Mouse (Mus musculus) CD4-positive, CD25-positive, alpha-beta regulatory T cell, adult 2 months (primary cell): Measurements from ENCODE around the gene Pja2.
"Not testable (repeated sequence)": the region's sequence is repeated elsewhere in the genome, so short reads cannot be mapped to it uniquely, and the experiment has no call there.

Experiments used
- DNase-seq: peaks from one replicate; pipeline ENCODE4 v3.0.0-alpha.2; 2012; ENCODE audit warnings: low read depth, low spot score

Pja2 gene

DNA sequence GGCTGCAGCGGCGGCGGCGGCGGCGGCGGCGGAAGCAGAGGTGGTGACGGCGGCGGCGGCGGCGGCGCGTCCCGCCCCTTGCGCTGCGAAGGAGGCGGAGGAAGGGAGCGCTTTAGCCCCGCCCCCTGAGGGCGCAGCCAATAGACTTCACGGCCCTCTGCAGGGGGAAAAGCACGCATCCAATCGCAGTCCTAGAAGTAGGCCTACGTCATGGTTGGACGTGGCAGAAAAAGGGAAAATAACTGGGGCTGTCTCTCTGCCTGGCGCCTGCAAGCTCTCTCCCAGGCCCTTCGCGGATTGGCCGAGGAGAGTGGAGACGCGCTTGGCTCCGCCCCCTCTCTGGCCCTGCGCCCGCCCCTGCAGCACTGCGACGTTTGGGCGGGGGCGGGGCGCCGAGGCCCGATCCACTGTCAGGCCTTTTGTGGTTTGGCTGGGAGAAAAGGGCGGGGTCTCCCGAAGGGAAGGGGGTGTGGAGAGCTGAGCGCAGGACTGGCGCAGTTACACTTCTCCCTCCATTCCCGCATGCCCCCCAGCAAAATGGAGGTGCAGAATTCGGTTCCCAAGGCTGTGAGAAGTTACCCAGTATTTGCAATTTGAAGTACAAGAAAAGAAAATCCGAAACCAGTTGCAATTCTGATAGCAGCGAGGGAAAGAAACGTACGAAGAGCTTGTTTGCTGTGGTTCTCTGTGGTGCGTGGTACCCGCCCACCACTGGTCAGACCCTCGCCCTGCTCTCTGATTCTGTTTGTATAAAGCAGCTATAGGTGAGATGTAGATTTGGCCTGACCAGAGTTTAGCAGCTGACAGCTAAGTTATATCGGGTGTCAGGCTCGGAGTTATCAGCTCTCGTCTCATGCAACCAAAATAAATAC, at the start of gene Pja2:
Pja2 (minus strand) TSS at position 19 of the 872 bp plus-strand sequence.
- DNase-seq = peak; percentile 99

DNA sequence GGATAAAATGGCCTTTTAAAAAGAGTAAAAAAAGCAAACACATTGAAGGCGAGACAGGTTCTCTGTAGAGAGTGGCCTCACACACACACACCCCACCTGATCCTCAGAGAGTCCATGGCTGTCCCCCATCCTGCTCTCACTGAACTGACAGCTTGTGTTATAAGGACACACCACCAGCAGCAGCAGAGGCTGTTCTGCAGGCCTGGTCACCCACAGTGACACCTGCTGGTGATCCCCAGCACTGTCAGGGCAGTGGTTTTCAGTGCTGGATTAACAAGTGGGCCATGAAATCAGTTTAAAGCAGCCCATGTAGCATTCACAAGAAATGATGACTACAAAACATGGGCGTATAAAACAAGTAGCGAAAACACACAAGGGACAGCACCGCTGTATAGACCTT, 43.6 kb upstream of the Pja2 start:
- peak; percentile 79 for DNase-seq

DNA sequence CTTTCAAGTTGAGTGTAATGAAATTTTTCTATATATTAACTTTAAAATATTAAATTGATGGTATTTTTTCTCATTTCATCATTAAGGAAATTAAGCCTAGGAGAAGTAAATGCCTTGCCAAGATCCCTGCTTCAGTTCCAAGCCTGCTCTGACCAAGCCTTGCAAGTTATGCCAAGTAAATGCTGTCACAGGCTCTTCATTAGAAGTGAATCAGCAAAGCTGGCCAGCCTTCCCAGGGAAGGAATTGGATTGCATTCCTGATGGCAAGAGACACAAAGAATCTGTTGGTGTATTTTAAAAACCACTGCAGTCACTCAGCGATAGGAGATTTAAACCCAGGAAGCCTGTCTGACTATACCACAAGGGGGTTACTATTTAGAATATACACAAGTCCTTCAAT, 32.0 kb upstream of the Pja2 start:
- no peak for DNase-seq

DNA sequence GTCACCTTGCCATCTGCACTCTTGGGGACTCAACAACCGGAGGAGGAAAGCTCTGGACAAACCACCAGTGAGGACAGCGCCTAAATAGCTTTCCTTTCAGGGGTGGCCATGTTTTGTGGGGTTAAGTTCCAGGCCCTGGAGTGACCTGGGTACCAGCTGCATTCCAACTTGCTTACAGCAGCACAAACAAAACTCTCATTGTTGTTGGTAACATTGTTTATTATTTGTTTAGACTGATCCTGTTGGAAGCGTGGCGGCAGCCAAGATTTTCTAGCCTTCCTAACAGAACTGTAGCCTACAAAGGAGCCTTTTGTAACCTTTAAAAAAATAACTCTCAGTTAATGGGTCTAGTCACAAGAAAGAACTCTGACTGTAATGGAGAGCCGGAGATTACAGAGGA, 30.9 kb upstream of the Pja2 start:
- DNase-seq = no peak

DNA sequence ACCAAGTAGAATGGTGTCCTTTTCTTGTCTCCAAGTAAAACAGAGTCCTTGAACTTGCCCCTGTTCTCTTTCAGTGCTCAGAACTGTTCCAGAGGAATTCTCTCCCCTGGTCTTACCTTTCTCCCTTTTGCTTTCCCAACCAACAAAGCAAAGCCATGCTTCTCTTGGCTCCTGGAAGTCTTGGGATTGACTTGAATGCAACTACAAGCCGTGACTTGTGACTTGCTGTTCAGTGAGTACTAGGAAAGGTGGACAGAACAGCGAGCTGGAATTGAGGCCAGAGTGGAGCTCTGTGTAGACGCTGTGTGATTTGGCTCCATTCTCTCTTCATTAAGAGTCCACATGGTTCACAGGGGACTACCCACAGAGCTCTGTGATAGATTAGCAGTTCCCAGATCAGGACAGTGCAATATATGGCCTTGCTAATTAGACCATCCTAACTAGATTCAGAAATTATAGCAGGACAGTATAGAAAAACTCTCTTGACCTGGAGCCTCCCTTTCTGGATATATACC, 30.3 kb upstream of the Pja2 start:
- DNase-seq = no peak

DNA sequence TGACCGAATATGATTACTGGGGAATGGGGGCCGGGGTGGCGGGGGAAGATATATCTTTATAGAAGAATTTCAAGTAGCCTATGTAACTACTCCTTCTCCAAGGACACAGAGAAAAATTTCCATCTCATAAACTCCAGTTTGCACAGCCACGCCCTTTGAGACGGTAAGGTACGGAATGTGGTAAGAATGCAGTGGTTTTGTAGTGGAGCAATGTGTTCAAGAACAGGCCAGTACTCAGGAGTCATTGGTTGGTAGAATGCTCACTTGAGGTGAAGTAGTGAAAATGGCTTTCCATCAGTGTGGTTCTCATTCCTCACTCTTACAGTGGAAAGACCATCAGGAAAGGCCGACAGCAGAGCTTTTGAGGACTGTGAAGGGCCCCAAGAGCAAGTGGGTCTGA, 22.2 kb upstream of the Pja2 start:
- DNase-seq = no peak

DNA sequence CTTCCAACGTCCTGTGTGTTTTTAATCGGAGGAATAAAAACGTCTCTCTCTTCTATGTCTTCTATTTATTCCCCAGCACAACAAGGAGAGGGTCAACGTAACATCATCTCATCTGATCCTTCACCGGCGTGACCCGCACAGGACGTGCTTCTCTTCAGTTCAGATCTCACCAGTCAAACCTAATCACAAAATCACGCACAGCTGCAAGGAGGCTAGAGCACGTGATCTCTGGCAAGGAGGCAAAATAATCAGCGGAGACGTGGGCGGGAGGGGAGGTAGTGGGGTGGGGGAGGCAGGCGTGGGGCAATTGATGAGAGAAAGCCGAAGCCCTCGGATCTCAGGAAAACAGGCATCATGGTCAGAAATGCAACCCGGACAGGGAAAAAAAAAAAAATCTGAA, 14.4 kb upstream of the Pja2 start:
- no peak for DNase-seq

DNA sequence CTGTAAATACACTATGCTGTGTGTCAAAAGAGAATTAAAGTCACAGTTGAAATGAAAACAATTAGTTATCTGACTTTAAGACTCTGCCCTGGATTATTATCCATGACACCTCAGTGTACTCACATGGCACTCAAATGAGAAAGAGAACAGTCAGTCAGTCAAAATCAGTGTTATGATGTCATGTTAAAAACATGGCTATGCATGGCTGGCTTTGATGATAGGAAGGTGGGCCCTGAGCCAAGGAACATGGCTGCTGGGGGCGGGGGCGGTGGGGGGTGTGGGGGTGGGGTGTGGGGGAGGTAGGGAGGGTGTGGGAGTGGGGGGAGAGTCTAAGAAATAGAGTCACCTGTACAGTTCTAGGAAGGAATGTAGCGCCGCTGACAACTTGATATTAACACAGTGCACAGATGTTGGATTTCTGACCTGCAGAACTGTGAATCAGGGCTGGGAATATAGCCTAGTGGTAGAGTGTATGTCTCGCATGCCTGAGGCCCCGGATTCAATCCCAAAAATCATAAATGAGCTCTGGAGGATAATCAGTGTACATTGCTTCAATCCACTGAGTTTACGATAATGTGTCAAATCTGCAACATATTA, 13.0 kb upstream of the Pja2 start:
- DNase-seq = no peak

DNA sequence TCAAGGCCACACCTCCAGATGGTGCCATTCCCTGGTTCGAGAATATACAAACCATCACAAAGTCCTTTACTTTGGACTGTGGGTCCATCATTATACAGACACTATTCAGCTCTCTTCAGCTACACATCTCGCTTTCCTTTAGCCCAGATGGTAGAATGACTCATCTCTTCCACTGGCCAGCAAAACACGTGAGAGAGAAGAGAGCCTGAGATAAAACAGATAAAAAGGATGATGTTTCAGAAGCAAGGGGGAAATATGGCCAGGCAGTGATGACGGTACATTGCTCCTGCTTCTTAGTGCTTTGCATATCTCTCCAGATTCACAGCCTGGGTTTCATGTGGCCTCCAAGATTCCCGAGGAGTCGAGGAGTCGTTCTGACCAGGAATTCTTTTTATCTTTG, 10.0 kb upstream of the Pja2 start:
- DNase-seq = peak; percentile 24

DNA sequence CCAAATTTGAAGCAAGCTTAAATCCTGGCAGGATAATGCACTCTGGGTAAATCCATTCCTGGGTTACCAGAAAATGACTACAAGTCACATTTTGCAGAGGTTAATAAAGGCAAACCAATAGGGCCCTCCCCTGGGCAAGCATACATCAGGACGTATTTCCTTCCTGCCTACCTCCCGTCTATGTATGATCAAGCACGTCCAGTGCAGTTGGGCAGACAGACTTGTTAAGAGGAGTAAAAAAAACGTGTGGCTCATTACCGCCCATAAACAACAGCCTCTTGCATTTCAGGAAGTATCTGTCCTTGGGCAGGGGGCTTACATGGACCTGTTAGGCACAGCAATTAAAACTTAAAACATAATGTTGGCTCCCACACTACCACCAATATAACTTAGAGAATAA, 8.0 kb upstream of the Pja2 start:
- no peak for DNase-seq

DNA sequence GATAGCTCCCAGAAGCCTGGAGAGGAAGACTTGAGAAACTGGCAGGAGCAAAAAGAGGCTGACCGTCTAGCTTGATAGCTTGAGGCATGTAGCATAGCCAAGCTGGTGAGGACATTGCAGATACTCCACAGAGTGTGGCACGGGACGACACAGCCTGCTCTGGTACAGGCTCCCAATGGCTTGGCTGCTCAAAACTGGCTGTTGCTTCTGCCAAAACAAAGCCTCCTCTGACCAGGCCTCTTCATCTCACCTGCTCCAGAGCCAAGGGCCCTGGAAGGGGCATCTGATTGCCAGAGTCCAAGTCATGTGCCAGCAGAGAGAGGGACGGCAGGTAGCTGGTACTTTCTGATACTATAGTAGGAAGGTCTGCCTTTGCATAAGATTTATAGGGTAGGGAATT, 5.5 kb upstream of the Pja2 start:
- DNase-seq = no peak

DNA sequence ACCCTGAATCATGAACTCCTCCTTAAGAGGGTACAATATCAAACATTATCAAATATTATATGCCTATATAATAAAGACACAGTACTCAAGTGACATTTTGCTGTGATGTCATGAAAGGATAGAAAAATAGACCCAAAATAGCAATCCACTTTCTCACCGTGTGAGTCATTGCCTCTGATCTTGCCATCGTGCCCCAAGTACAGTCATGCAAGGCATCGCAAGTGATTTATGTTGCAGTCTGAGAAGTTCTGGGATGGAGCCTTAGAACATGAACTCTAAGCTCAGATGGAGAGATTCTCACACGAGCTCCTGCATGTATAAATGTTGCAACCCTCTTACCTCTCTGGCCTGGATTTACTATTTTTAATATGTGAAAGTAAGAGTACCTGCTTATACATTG, 2.2 kb upstream of the Pja2 start:
- no peak for DNase-seq

DNA sequence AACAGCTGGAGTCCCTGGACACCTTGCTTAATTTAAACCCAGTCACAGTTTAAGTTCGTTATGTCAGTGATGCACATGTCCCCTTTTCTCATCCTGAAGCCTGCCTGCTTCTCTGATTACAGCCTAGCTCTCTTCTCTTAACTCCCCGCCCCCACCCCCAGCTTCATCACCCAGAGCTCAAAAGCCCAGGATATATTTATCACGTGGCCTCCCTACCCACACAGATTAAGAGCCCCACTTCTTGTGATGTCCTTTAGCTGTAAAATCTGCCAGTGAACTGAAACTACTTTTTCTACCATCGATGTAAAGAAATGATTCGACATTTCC, 1.0 kb upstream of the Pja2 start:
- peak; percentile 69 for DNase-seq

DNA sequence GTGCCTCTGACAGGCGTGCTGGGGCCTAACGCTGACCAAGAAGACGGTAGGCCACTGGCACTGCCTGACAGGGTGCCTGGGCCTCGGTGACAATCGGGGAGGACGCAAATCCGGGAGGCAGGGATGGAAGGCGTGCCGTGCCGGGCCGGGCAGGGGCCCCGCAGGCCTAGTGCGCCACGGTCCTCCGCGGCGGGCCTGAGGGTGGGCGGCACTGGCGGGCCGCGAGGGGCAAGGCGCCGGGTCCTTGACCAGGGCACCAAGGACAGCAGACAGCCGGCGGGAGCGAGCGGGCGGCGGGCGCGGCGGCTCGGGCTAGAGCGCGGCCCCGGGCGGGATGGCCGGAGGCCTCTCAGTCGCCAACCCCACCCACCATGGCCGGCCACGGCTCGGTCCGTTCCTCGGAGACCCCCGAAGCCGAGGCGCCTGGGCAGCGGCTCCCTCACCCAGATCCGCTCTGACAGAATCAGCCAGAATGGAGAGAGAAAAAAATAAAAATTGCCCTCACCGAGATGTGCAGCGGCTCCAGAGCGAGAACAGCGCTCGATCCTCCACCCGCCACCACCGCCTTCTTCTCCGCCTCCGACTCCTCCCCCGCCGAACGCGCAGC, 322 bp downstream of the Pja2 start:
- no peak for DNase-seq

DNA sequence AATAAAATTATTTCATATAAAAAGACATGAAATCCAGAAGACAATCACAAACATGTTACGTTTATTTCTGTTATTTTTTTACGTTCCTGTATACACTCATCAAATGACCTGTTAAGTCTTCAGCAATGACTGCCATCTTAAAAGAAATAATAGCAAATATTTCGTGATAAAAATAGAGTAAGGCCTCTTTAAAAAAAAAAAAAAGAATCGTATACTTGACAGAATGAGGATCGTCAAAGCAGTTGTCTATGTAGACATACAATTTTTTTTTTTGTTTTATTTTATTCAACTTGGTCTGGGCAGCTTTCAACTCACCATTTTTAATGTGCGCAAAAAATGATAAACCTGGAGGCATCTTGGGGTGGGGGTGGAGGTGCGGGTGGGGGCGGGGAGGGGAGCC, 831 bp downstream of the Pja2 start:
- DNase-seq = no peak

DNA sequence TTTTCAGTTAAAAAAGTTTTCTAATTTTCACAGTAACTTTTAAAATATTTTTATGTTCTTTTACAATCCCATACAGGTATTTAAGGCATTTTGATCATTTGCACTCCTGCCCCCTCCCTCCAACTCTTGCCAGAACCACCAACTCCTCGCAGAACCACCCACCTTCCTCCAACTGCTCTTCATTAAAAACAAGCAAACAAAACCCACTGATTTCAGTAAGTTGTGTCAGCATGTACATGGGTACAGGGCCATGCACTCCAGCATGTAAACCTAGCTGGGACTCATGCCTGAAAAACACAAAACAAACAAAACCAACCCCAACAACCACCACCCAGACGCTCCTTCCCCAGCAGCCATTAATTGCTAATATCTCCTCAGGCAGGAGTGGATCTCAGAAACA, 7.2 kb downstream of the Pja2 start:
- no peak for DNase-seq

DNA sequence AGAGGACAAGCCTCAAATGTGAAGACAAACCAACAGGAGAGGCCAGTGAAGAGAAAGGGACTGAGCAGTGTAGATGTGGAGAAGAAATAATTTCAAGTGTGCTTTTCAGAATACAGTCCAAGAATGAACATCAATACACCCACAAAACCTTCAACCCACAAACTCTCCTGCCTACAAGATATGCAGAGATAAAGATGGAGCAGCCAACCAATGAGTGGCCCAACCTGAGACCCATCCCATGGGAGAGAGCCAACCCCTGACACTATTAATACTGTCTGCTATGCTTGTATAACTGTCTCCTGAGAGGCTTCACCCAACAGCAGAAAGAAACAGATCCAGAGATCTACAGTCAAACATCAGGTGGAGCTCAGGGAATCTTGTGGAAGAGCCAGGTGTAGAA, 16.3 kb downstream of the Pja2 start:
- DNase-seq = no peak

DNA sequence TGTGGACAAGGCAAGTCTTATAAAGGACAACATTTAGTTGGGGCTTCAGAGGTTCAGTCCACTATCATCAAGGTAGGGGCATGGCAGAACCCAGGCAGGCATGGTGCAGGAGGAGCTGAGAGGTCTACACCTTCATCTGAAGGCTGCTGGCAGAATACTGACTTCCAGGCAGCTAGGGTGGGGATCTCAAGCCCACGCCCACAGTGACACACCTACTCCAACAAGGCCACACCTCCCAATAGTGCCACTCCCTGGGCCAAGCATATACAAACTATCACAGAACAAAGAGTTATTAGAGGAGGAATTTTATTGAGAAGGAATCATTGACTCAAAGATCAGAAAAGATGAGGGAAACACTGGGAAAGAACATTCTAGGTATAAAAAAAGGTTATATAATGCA, 17.2 kb downstream of the Pja2 start:
- not testable (repeated sequence) for DNase-seq

DNA sequence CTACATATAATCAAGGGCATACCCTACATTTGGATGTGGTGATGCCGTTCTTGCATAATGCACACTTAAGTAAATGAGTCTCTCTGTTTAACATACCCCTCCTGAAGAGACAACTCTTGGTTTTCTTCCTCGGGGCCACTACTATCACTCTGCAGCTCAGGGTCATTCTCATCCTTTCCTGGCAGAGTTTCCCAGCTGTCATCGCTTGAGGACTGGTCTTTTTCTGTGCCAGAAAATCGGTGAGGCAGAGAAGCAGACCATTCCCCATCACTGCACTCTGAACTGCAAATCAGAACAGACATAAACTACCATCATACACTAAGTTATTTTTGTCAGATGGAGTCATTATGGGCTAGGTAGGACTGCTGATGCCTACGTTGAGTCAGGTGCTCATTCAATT, 34.1 kb downstream of the Pja2 start:
- no peak for DNase-seq

DNA sequence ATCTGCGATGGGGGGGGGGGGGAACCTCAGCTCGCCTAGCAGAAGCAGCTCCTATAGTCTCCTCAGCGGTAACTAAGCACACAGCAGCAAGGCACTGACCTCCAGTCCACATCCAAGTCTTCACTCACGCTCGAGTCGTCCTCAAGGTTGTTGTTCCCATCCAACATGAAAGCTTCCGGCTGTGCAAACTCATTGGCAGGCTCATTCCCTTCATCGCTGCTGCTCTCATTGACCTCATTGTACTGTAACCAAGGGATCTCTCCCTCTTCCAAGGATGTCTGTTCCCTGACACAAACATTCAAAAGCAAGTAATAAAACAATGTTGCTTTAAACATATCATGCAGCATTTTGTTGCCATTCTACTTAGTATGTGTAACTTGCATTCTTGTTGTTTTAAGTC, 39.0 kb downstream of the Pja2 start:
- DNase-seq = no peak

DNA sequence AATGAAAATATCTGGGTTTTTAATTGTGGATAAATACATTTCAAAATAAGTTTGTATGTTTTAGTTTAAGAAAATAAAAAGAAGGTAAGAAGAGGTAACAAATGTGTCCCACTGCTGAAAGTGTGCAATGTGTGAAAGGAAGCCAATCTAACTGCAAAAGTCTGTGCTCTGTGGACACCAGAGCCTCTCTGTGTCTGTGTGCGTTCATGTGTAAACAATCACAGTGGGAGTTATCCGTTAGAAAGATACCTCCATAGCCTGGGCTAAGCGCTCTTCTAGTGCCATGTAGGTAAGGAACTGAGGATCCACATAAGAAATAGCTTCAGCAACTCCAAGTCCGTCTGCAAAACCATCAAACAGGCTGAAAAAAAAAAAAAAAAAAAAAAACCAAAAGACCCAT, 42.0 kb downstream of the Pja2 start:
- DNase-seq = no peak

DNA sequence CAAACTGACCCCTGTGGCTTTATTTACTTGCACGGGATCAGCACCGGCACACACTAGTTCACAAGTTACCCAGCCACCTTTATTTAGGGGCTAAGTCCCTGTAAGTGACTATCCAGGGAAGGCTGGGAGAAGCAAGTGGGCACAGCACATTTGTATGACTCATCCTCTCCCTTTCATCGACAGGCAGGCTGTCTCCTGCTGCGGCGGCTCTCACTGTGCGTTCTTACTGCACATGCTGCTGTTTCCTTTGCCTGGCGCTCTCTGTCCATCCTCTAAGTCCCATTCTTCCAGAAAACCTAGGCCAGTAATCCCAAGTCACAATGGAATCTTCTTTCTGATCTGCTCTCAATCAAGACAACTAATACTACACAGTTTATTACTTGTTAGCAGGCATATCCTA, 43.7 kb downstream of the Pja2 start:
- DNase-seq = no peak

DNA sequence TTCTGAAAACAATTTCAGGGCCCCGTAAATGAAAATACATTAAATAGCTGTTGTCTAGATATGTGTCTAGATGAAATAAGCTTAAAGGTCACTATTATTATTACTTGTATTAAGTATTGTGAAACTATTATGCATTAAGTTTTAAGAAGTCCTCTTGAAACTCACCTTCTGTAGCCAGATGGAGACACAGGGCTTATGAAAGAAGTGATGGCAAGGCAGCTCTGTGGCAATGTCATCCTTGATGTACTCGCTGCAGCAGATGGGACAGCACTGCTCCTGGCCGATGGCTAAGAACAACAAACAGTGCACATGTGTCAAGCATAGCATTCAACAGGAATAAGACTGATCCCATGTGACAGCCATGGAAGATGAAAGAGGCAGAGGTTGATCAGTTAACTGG, 44.9 kb downstream of the Pja2 start:
- DNase-seq = no peak
